Mouse (Mus musculus) C2C12 (cell line): ENCODE data around the gene Etv6. TPM values are rescaled to one million over a fixed set of nuclear protein-coding genes. Genes with fewer than 3 reads are reported as not detected.

Experiments used
- H3K27me3 ChIP-seq: one replicate; pipeline ENCODE4 v1.6.1; 2011; ENCODE audit not compliant: control insufficient read depth, insufficient read depth, insufficient read length
- H3K36me3 ChIP-seq: one replicate; pipeline ENCODE4 v1.6.1; 2011; ENCODE audit not compliant: control insufficient read depth, insufficient read depth
- H3K4me3 ChIP-seq: one replicate; pipeline ENCODE4 v1.5.1; 2011; ENCODE audit warnings: mild to moderate bottlenecking, control low read depth; ENCODE audit not compliant: poor library complexity, insufficient read depth, severe bottlenecking
- H3K79me2 ChIP-seq: one replicate; pipeline ENCODE4 v1.6.1; 2011; ENCODE audit not compliant: control insufficient read depth, insufficient read depth
- H3K79me3 ChIP-seq: one replicate; pipeline ENCODE4 v1.6.1; 2011; ENCODE audit warnings: low read depth, control low read depth
- H3ac ChIP-seq: one replicate; pipeline ENCODE3; 2011; ENCODE audit warnings: low read depth; ENCODE audit not compliant: control insufficient read depth, insufficient read length
- CEBPB ChIP-seq: IDR thresholded peaks from one replicate; pipeline ENCODE4 v1.6.1; 2011; ENCODE audit warnings: low read depth, mild to moderate bottlenecking, control low read depth, moderate library complexity
- CTCF ChIP-seq: IDR thresholded peaks from one replicate; pipeline ENCODE4 v1.5.1; 2011; ENCODE audit not compliant: control insufficient read depth, insufficient read depth, insufficient read length
- FOSL1 ChIP-seq: IDR thresholded peaks from one replicate; pipeline ENCODE4 v1.8.0; 2011; ENCODE audit warnings: mild to moderate bottlenecking, low read length; ENCODE audit not compliant: poor library complexity, insufficient read depth, severe bottlenecking
- MAX ChIP-seq: IDR thresholded peaks from one replicate; pipeline ENCODE4 v1.6.1; 2011; ENCODE audit warnings: mild to moderate bottlenecking, control low read depth
- MYOD1 ChIP-seq: IDR thresholded peaks from one replicate; pipeline ENCODE4 v1.6.1; 2011; ENCODE audit warnings: low read depth; ENCODE audit not compliant: control insufficient read depth, insufficient read length
- MYOG ChIP-seq: IDR thresholded peaks from one replicate; pipeline ENCODE4 v1.6.1; 2011; ENCODE audit not compliant: control insufficient read depth, insufficient read length; ENCODE audit errors: extremely low read depth
- USF1 ChIP-seq: IDR thresholded peaks from one replicate; pipeline ENCODE4 v1.6.1; 2011; ENCODE audit warnings: low read depth, mild to moderate bottlenecking, control low read depth, moderate library complexity
- polyA plus RNA-seq: library from polyadenylated mRNA; unstranded; fragments of >200 nt; fragmentation: generic; extraction: Trizol; gene quantifications from one replicate; pipeline ENCODE4 v1.2.1, GENCODE M21; 2012; ENCODE audit warnings: missing spikeins

Etv6 gene
- polyA plus RNA-seq, 1 experiment: 8.5 TPM

DNA sequence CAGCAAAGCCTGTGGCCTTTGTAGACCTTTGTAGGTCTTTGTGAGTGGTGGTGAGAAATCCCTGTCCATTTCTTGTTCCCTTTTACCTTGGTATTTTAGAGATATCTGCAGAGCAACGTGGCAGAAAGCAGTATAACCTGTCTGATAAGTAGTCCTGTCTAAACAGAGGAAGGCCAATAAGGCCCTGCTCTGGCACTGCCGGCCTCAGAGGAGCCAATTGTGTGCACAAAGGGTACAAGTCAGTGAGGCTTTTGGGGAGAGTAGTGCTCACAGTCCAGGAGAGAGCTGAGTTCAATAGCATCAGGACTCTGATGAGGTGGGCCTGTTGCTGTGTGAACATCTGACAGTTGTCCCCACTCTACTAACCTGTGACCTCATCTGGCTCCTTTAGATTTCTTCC is 77.7 kb downstream of the Etv6 start:
- no peak overlapping the region for H3ac ChIP-seq
- peaks cover 17% of the 10 kb centered on the region for H3K36me3 ChIP-seq
- TF ChIP-seq FOSL1: no peak
- TF ChIP-seq MYOG: no peak
- no peak for TF ChIP-seq MYOD1
- H3K27me3 ChIP-seq: no peaks in the 10 kb centered on the region
- H3K79me3 ChIP-seq: peaks cover 41% of the 10 kb centered on the region
- no peak overlapping the region for H3K4me3 ChIP-seq
- H3K79me2 ChIP-seq: peaks cover 75% of the 10 kb centered on the region

DNA sequence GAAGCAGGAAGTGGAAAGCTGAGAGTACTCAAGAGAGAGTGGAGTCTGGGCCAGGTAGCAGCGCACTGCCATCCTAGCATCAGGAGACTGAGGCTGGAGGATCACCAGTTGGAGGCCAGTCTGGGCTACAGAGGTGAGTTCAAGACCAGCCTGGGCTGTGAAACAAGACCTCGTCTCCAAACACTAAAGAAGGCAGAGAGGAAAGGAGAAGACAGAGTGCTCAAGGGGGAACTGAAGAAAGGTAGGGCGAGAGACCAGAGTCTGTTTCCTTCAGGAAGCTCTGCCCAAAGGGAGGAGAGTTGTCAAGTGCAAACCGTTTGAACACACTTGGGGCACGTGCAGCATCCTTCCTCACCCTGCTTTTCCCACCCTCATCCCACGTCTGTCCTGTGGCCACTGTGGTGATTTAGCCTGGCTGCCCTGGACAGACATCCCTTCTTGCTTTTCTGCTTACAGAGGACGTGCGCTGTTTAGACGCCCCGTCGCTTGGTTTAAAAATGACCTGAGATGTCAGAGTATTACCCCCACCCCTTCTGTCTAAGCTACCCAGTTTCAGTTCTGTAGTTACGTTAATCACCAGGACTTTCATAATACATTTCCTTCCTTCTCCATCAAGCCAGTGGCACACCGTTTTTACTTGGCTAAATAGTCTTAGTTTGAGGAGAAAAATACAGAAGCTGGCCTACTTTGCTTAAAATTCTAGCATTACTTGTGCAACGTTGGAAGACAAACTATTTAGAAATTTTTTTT is 79.9 kb downstream of the Etv6 start:
- TF ChIP-seq USF1 (no peak), FOSL1 (no peak), MYOD1 (no peak), MYOG (no peak), MAX (no peak), CEBPB (no peak), CTCF (no peak)
- H3K79me2 ChIP-seq: peaks cover 59% of the 10 kb centered on the region
- H3K36me3 ChIP-seq: peaks cover 17% of the 10 kb centered on the region
- H3K4me3 ChIP-seq: no peak overlapping the region
- no peaks in the 10 kb centered on the region for H3K27me3 ChIP-seq
- H3K79me3 ChIP-seq: peaks cover 28% of the 10 kb centered on the region
- H3ac ChIP-seq: no peak overlapping the region

- no peaks in the 10 kb centered on the region for H3K27me3 ChIP-seq
- peaks cover 19% of the 10 kb centered on the region for H3K79me3 ChIP-seq
- no peak overlapping the region for H3ac ChIP-seq
- H3K79me2 ChIP-seq: peaks cover 56% of the 10 kb centered on the region
- H3K4me3 ChIP-seq: no peak overlapping the region
- TF ChIP-seq CTCF: no peak
- TF ChIP-seq MYOG: no peak
- no peak for TF ChIP-seq MAX
- TF ChIP-seq MYOD1: no peak
- TF ChIP-seq USF1: no peak
- H3K36me3 ChIP-seq: peaks cover 17% of the 10 kb centered on the region
Measured at GRCm38 (mm10) chr6:134117380-134117938, 82.0 kb downstream of the Etv6 start.

- no peaks in the 10 kb centered on the region for H3K27me3 ChIP-seq
- peaks cover 47% of the 10 kb centered on the region for H3K79me2 ChIP-seq
- H3K79me3 ChIP-seq: peaks cover 15% of the 10 kb centered on the region
- TF ChIP-seq CEBPB: no peak
- TF ChIP-seq USF1: no peak
- TF ChIP-seq MYOG: no peak
- no peak for TF ChIP-seq CTCF
- TF ChIP-seq MAX: no peak
- TF ChIP-seq FOSL1: no peak
- TF ChIP-seq MYOD1: no peak
- no peak overlapping the region for H3ac ChIP-seq
- no peak overlapping the region for H3K4me3 ChIP-seq
- H3K36me3 ChIP-seq: peaks cover 17% of the 10 kb centered on the region
Measured at GRCm38 (mm10) chr6:134118506-134118905, 83.0 kb downstream of the Etv6 start.

GRCm38 (mm10) chr6:134119136-134119535 is 83.6 kb downstream of the Etv6 start:
- Histone ChIP-seq H3K79me3 (peaks cover 18% of the 10 kb centered on the region), H3K79me2 (peaks cover 50% of the 10 kb centered on the region), H3K36me3 (peaks cover 17% of the 10 kb centered on the region), H3K27me3 (no peaks in the 10 kb centered on the region), H3K4me3 (no peak overlapping the region), H3ac (no peak overlapping the region)
- no peak for TF ChIP-seq MYOD1
- TF ChIP-seq MYOG: no peak
- TF ChIP-seq USF1: no peak
- TF ChIP-seq FOSL1: no peak

- H3K36me3 ChIP-seq: peaks cover 13% of the 10 kb centered on the region
- no peaks in the 10 kb centered on the region for H3K27me3 ChIP-seq
- peaks cover 20% of the 10 kb centered on the region for H3K79me3 ChIP-seq
- peaks cover 54% of the 10 kb centered on the region for H3K79me2 ChIP-seq
- H3ac ChIP-seq: no peak overlapping the region
- TF ChIP-seq USF1: no peak
- TF ChIP-seq CTCF: no peak
- TF ChIP-seq FOSL1: no peak
- TF ChIP-seq MAX: no peak
- TF ChIP-seq MYOG: no peak
- TF ChIP-seq CEBPB: no peak
- no peak for TF ChIP-seq MYOD1
- no peak overlapping the region for H3K4me3 ChIP-seq
Measured at GRCm38 (mm10) chr6:134120227-134120626, 84.7 kb downstream of the Etv6 start.
